Mouse (Mus musculus) midbrain, embryonic 16.5 days (tissue): ENCODE data around the gene Gm21637. TPM values are rescaled to one million over a fixed set of nuclear protein-coding genes. Genes with fewer than 3 reads are reported as not detected.
"Not testable (repeated sequence)": the region's sequence is repeated elsewhere in the genome, so short reads cannot be mapped to it uniquely, and the experiment has no call there.

ENCODE experiments used
- ATAC-seq: fragments of 200-750 bp; cut with Nextera tagmentation; 2 replicates; pipeline ENCODE4 v1.8.0; 2017; ENCODE audit warnings: moderate TSS enrichment
- H3K27ac ChIP-seq: fragments of 300-500 bp; sonication (generic); 2 replicates; pipeline ENCODE4 v1.5.1; 2014; ENCODE audit warnings: mild to moderate bottlenecking, low read length, mixed read lengths
- H3K27me3 ChIP-seq: fragments of 300-500 bp; sonication (generic); 2 replicates; pipeline ENCODE4 v1.6.1; 2014; ENCODE audit warnings: low read depth, low read length, mixed read lengths; ENCODE audit not compliant: control insufficient read depth, insufficient read depth
- H3K36me3 ChIP-seq: fragments of 300-500 bp; sonication (generic); 2 replicates; pipeline ENCODE4 v1.6.1; 2014; ENCODE audit warnings: mild to moderate bottlenecking, low read length, moderate library complexity, mixed read lengths; ENCODE audit not compliant: control insufficient read depth, insufficient read depth
- H3K4me1 ChIP-seq: fragments of 300-500 bp; sonication (generic); 2 replicates; pipeline ENCODE4 v1.6.1; 2014; ENCODE audit warnings: mild to moderate bottlenecking, low read length, mixed read lengths; ENCODE audit not compliant: control insufficient read depth, insufficient read depth
- H3K4me2 ChIP-seq: fragments of 300-500 bp; sonication (generic); 2 replicates; pipeline ENCODE4 v1.6.1; 2014; ENCODE audit warnings: mild to moderate bottlenecking, low read length, mixed read lengths
- H3K4me3 ChIP-seq: fragments of 300-500 bp; sonication (generic); 2 replicates; pipeline ENCODE4 v1.5.1; 2014; ENCODE audit warnings: low read depth, mild to moderate bottlenecking, low read length, moderate library complexity, mixed read lengths
- H3K9ac ChIP-seq: fragments of 300-500 bp; sonication (generic); 2 replicates; pipeline ENCODE4 v1.6.1; 2014; ENCODE audit warnings: low read depth, low read length, mixed read lengths
- H3K9me3 ChIP-seq: fragments of 300-500 bp; sonication (generic); replicated peaks from 2 replicates; pipeline ENCODE4 v1.6.1; 2014; ENCODE audit warnings: mild to moderate bottlenecking, low read length, mixed read lengths; ENCODE audit not compliant: control insufficient read depth, poor library complexity, severe bottlenecking
- WGBS: fragments of 180-500 bp; shearing (Covaris S2); extraction: QIAGEN DNeasy Blood & Tissue Kit; methylation state at CpG from one replicate; pipeline ENCODE4 v1.1.7; 2014; 5-methylcytosine and 5-hydroxymethylcytosine counted together
- polyA plus RNA-seq: library from polyadenylated mRNA; unstranded; fragments of >200 nt; fragmentation: Nextera tagmentation; extraction: Ambion mirVana; gene quantifications from 2 replicates; pipeline ENCODE4 v1.2.1, GENCODE M21; 2015

Gene Gm21637
- polyA plus RNA-seq = not detected in 2 replicates

GRCm38 (mm10) chrX:31961744-31962143 lies at the start of gene Gm21637:
TSS of gene Gm21637 (plus strand) at chrX:31962044.
- not testable (repeated sequence) for H3K27ac ChIP-seq, H3K9me3 ChIP-seq, ATAC-seq, H3K9ac ChIP-seq, H3K36me3 ChIP-seq, H3K4me2 ChIP-seq, H3K4me1 ChIP-seq, H3K4me3 ChIP-seq, H3K27me3 ChIP-seq
- WGBS = no CpG with 5 or more reads among the region's 1 CpGs

Other genes starting within 250 kb of the Gm21637 start
- gene Btbd35f25, start 244.9 kb upstream of the Gm21637 start, polyA plus RNA-seq = not detected in 2 replicates
- gene Btbd35f22, start 85.8 kb downstream of the Gm21637 start, polyA plus RNA-seq = not detected in 2 replicates